Mouse (Mus musculus) heart, postnatal 0 days (tissue): ENCODE measurements around the gene Adcy7. TPM values are rescaled to one million over a fixed set of nuclear protein-coding genes. Genes with fewer than 3 reads are reported as not detected.

Experiments used
- ATAC-seq: fragments of 200-750 bp; cut with Nextera tagmentation; 2 replicates; pipeline ENCODE4 v1.8.0; 2017; ENCODE audit warnings: low read depth, moderate number of reproducible peaks, moderate library complexity; ENCODE audit not compliant: insufficient read depth
- DNase-seq: peaks from one replicate; pipeline ENCODE4 v3.0.0-alpha.2; 2016; ENCODE audit warnings: low spot score
- H3K27ac ChIP-seq: fragments of 300-500 bp; sonication (generic); 2 replicates; pipeline ENCODE4 v1.5.1; 2014; ENCODE audit warnings: low read depth, mild to moderate bottlenecking
- H3K27me3 ChIP-seq: fragments of 300-500 bp; sonication (generic); 2 replicates; pipeline ENCODE4 v1.6.1; 2014; ENCODE audit warnings: low read length, mixed read lengths; ENCODE audit not compliant: control insufficient read depth, insufficient read depth
- H3K36me3 ChIP-seq: fragments of 300-500 bp; sonication (generic); replicated peaks from 2 replicates; pipeline ENCODE4 v1.6.1; 2014; ENCODE audit warnings: low read length, mixed read lengths; ENCODE audit not compliant: control insufficient read depth, insufficient read depth
- H3K4me1 ChIP-seq: fragments of 300-500 bp; sonication (generic); 2 replicates; pipeline ENCODE4 v1.6.1; 2014; ENCODE audit warnings: antibody characterized with exemption; ENCODE audit not compliant: control insufficient read depth, insufficient read depth
- H3K4me2 ChIP-seq: fragments of 300-500 bp; sonication (generic); 2 replicates; pipeline ENCODE4 v1.6.1; 2014; ENCODE audit warnings: low read depth, mild to moderate bottlenecking, low read length, moderate library complexity
- H3K4me3 ChIP-seq: fragments of 300-500 bp; sonication (generic); 2 replicates; pipeline ENCODE4 v1.5.1; 2014; ENCODE audit warnings: low read depth, low read length
- H3K9ac ChIP-seq: fragments of 300-500 bp; sonication (generic); replicated peaks from 2 replicates; pipeline ENCODE4 v1.6.1; 2014; ENCODE audit warnings: low read depth, low read length, mixed read lengths
- H3K9me3 ChIP-seq: fragments of 300-500 bp; sonication (generic); replicated peaks from 2 replicates; pipeline ENCODE4 v1.6.1; 2016; ENCODE audit warnings: low read length; ENCODE audit not compliant: control insufficient read depth
- CTCF ChIP-seq: IDR thresholded peaks from 2 replicates; pipeline ENCODE4 v1.5.1; 2016; ENCODE audit warnings: antibody characterized with exemption, control low read depth, low read depth
- EP300 ChIP-seq: IDR thresholded peaks from 2 replicates; pipeline ENCODE4 v1.6.1; 2016; ENCODE audit warnings: antibody characterized with exemption, low read depth
- WGBS: fragments of 180-500 bp; shearing (Covaris S2); extraction: QIAGEN DNeasy Blood & Tissue Kit; methylation state at CpG from one replicate; pipeline ENCODE4 v1.1.7; 2014; 5-methylcytosine and 5-hydroxymethylcytosine counted together
- polyA plus RNA-seq: library from polyadenylated mRNA; unstranded; fragments of >200 nt; fragmentation: Nextera tagmentation; extraction: Ambion mirVana; gene quantifications from 2 replicates; pipeline ENCODE4 v1.2.1, GENCODE M21; 2015
- total RNA-seq: library from RNA; depleted of rRNA; stranded (reverse); fragments of >200 nt; gene quantifications from 2 replicates; pipeline ENCODE4 v1.2.3, GENCODE M21; 2014; ENCODE audit warnings: low replicate concordance

Gene Adcy7
- total and polyA plus RNA-seq, 2 experiments from 2014 or later, result 1.9 to 7.3 TPM

GRCm38 (mm10) chr8:88236666-88237065 lies 35.5 kb upstream of the Adcy7 start:
- Histone ChIP-seq H3K27ac (no peak overlapping the region), H3K4me1 (0 out of 2 replicates have a peak, but pooled peaks cover 6% of the 10 kb centered on the region), H3K9me3 (no peaks in the 10 kb centered on the region), H3K9ac (no peak overlapping the region), H3K4me3 (no peak overlapping the region), H3K27me3 (no peaks in the 10 kb centered on the region), H3K36me3 (no peaks in the 10 kb centered on the region), H3K4me2 (no peak overlapping the region)
- ATAC-seq, result no peak
- TF ChIP-seq EP300 (no peak), CTCF (no peak)
- DNase-seq, result no peak
- 82% methylated on average over 2 of the region's 2 CpGs for WGBS

- no peaks in the 10 kb centered on the region for H3K27me3 ChIP-seq
- DNase-seq (no peak), ATAC-seq (no peak)
- no peaks in the 10 kb centered on the region for H3K9me3 ChIP-seq
- H3K4me3 ChIP-seq, result no peak overlapping the region
- H3K27ac ChIP-seq, result no peak overlapping the region
- no peak overlapping the region for H3K4me2 ChIP-seq
- WGBS, result 59% methylated on average over 2 of the region's 2 CpGs
- TF ChIP-seq CTCF, result no peak
- TF ChIP-seq EP300, result no peak
- no peaks in the 10 kb centered on the region for H3K36me3 ChIP-seq
- 0 out of 2 replicates have a peak, but pooled peaks cover 6% of the 10 kb centered on the region for H3K4me1 ChIP-seq
- no peak overlapping the region for H3K9ac ChIP-seq
Observed at GRCm38 (mm10) chr8:88237606-88238005, 34.6 kb upstream of the Adcy7 start.

- H3K9me3 ChIP-seq, result no peaks in the 10 kb centered on the region
- 83% methylated on average over 5 of the region's 5 CpGs for WGBS
- H3K27me3 ChIP-seq, result no peaks in the 10 kb centered on the region
- DNase-seq, result no peak
- 0 out of 2 replicates have a peak, but pooled peaks cover 6% of the 10 kb centered on the region for H3K4me1 ChIP-seq
- peaks cover 6% of the 10 kb centered on the region; the same call in 1 of the 2 replicates for H3K36me3 ChIP-seq
- no peak overlapping the region for H3K4me2 ChIP-seq
- H3K9ac ChIP-seq, result no peak overlapping the region
- H3K27ac ChIP-seq, result no peak overlapping the region
- no peak for ATAC-seq
- H3K4me3 ChIP-seq, result no peak overlapping the region
- TF ChIP-seq CTCF (no peak), EP300 (no peak)
Observed at GRCm38 (mm10) chr8:88239277-88239676, 32.9 kb upstream of the Adcy7 start.

- Histone ChIP-seq H3K36me3 (peaks cover 19% of the 10 kb centered on the region), H3K4me1 (0 out of 2 replicates have a peak, but pooled peaks cover 6% of the 10 kb centered on the region), H3K9ac (no peak overlapping the region), H3K27ac (no peak overlapping the region), H3K4me2 (no peak overlapping the region), H3K9me3 (no peaks in the 10 kb centered on the region), H3K4me3 (no peak overlapping the region), H3K27me3 (no peaks in the 10 kb centered on the region)
- no peak for TF ChIP-seq CTCF
- TF ChIP-seq EP300, result no peak
- ATAC-seq (no peak), DNase-seq (no peak)
- WGBS, result 71% methylated on average over 4 of the region's 4 CpGs
Observed at GRCm38 (mm10) chr8:88241871-88242270, 30.3 kb upstream of the Adcy7 start.

GRCm38 (mm10) chr8:88244298-88244697 lies 27.9 kb upstream of the Adcy7 start:
- no peak overlapping the region for H3K27ac ChIP-seq
- TF ChIP-seq EP300 (no peak), CTCF (peak; percentile 82)
- no peak overlapping the region for H3K9ac ChIP-seq
- H3K4me2 ChIP-seq, result no peak overlapping the region
- no peaks in the 10 kb centered on the region for H3K4me1 ChIP-seq
- WGBS, result 78% methylated on average over 4 of the region's 4 CpGs
- peaks cover 36% of the 10 kb centered on the region for H3K36me3 ChIP-seq
- H3K27me3 ChIP-seq, result no peaks in the 10 kb centered on the region
- H3K4me3 ChIP-seq, result no peak overlapping the region
- peak; percentile 54 for DNase-seq
- H3K9me3 ChIP-seq, result no peaks in the 10 kb centered on the region
- peak; percentile 89 for ATAC-seq

GRCm38 (mm10) chr8:88252791-88253190 lies 19.4 kb upstream of the Adcy7 start:
- WGBS, result 90% methylated on average over 3 of the region's 3 CpGs
- TF ChIP-seq CTCF (peak; percentile 46), EP300 (no peak)
- Histone ChIP-seq H3K36me3 (peaks cover 70% of the 10 kb centered on the region), H3K9ac (no peak overlapping the region), H3K27me3 (no peaks in the 10 kb centered on the region), H3K4me1 (no peaks in the 10 kb centered on the region), H3K4me2 (no peak overlapping the region), H3K4me3 (no peak overlapping the region), H3K9me3 (no peaks in the 10 kb centered on the region), H3K27ac (no peak overlapping the region)
- DNase-seq, result peak; percentile 20
- ATAC-seq, result no peak
